Mouse (Mus musculus): ENCODE data around the gene Tsc22d1. TPM values are rescaled to one million over a fixed set of nuclear protein-coding genes. Genes with fewer than 3 reads are reported as not detected.

The Tsc22d1 gene
- total and polyA plus RNA-seq, 2 experiments = 28.3 to 33.3 TPM

DNA sequence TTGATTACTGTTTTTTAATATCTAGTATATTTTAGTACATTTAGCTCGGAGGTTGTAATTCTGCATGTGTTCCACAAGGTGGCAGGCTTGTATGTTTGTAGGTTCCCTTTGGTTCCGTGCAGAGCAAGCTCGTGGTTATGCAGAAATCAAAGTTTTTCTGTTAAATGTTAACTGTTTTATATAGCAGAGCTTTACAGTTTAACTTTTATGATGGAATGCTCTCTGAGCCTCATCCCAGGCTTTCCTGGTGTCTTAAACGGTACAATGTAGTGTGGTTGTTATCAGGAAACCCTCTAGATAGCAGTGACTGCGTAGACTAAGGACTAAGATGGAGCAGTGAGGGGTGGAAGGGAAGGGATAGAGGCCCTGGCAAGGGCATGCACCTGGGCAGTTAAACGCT, 65.1 kb downstream of the Tsc22d1 start:
- H3K27me3 ChIP-seq (ENCODE audit: control insufficient read depth, insufficient read depth, low read length) = no peaks in the 10 kb centered on the region
- H3K4me3 ChIP-seq (ENCODE audit: insufficient read depth, low read depth, low read length) = no peak overlapping the region
- H3K27ac ChIP-seq (replicated peaks; ENCODE audit: insufficient read depth, low read depth, low read length) = no peak overlapping the region
- no peaks in the 10 kb centered on the region; the same call in 1 of the 2 replicates for H3K4me1 ChIP-seq (ENCODE audit: control insufficient read depth, insufficient read depth, low read length)
- TF ChIP-seq CTCF (IDR thresholded peaks at IDR 0.05; ENCODE audit: low read depth, low read length) = peak; percentile 53
- TF ChIP-seq POLR2A (IDR thresholded peaks at IDR 0.05; ENCODE audit: extremely low read depth, insufficient read depth, low read length) = no peak
- peak; percentile 46 for DNase-seq (ENCODE audit: extremely low read depth, low read depth, low spot score)
- no peaks in the 10 kb centered on the region for H3K36me3 ChIP-seq (ENCODE audit: control insufficient read depth, insufficient read depth, low read length)
- H3K79me2 ChIP-seq (ENCODE audit: control insufficient read depth, insufficient read depth, low read length) = no peaks in the 10 kb centered on the region
- H3K9ac ChIP-seq (ENCODE audit: low read depth, low read length) = no peak overlapping the region
- 22% methylated on average over 6 of the region's 6 CpGs for WGBS

DNA sequence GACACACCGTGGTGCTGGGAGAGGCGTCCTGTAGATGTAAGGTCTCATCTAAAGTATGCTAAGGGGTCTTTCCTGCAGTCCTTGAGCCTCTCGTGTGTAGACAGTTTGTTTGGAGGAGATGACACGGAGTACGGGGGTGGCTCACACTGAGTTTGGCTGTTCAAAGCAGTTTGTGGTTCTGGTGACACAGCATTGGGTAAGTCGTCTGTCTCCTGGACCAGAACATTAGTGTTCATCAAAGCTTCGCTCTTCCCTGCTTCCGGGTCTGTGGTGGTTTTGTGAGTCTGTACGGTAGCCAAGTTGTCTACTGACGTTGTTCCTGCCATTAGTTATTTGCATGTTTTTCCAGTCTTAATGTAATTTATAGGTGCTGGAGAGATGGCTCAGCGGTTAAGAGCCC, 65.7 kb downstream of the Tsc22d1 start:
- WGBS = 88% methylated on average over 11 of the region's 11 CpGs
- DNase-seq (ENCODE audit: extremely low read depth, low read depth, low spot score) = no peak
- TF ChIP-seq POLR2A (IDR thresholded peaks at IDR 0.05; ENCODE audit: extremely low read depth, insufficient read depth, low read length) (no peak), CTCF (IDR thresholded peaks at IDR 0.05; ENCODE audit: low read depth, low read length) (no peak)

DNA sequence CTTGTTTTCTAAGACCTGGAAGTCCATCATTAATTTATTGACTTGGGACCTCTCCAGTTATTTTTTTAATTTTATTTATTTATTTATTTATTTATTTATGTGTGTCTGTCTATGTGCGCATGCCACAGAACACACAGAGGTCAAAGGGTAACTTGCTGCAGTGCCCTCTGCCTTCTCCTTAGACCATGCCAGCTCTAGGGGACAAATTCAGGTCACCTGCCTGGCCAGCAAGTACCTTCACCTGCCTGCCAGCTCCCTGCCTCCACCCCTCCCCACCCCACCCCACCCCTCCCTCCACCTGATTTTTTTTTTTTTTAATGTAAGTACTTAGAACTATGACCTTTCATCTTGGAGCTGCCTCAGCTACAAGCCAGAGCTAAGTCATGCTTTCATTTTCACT, 68.9 kb downstream of the Tsc22d1 start:
- peaks cover 4% of the 10 kb centered on the region; the same call in 1 of the 2 replicates for H3K4me1 ChIP-seq (ENCODE audit: control insufficient read depth, insufficient read depth, low read length)
- 29% methylated on average over 1 of the region's 1 CpGs for WGBS
- no peak overlapping the region for H3K27ac ChIP-seq (replicated peaks; ENCODE audit: insufficient read depth, low read depth, low read length)
- no peaks in the 10 kb centered on the region for H3K36me3 ChIP-seq (ENCODE audit: control insufficient read depth, insufficient read depth, low read length)
- H3K9ac ChIP-seq (ENCODE audit: low read depth, low read length) = no peak overlapping the region
- H3K4me3 ChIP-seq (ENCODE audit: insufficient read depth, low read depth, low read length) = no peak overlapping the region
- no peaks in the 10 kb centered on the region for H3K27me3 ChIP-seq (ENCODE audit: control insufficient read depth, insufficient read depth, low read length)
- DNase-seq (ENCODE audit: extremely low read depth, low read depth, low spot score) = peak; percentile 89
- TF ChIP-seq POLR2A (IDR thresholded peaks at IDR 0.05; ENCODE audit: extremely low read depth, insufficient read depth, low read length) (no peak), CTCF (IDR thresholded peaks at IDR 0.05; ENCODE audit: low read depth, low read length) (no peak)
- H3K79me2 ChIP-seq (ENCODE audit: control insufficient read depth, insufficient read depth, low read length) = no peaks in the 10 kb centered on the region

More for the DNA sequence above, 65.7 kb downstream of the Tsc22d1 start:
- no peaks in the 10 kb centered on the region; the same call in 1 of the 2 replicates for H3K4me1 ChIP-seq (ENCODE audit: control insufficient read depth, insufficient read depth, low read length)
- no peaks in the 10 kb centered on the region for H3K27me3 ChIP-seq (ENCODE audit: control insufficient read depth, insufficient read depth, low read length)
- H3K36me3 ChIP-seq (ENCODE audit: control insufficient read depth, insufficient read depth, low read length) = no peaks in the 10 kb centered on the region
- H3K79me2 ChIP-seq (ENCODE audit: control insufficient read depth, insufficient read depth, low read length) = no peaks in the 10 kb centered on the region
- no peak overlapping the region for H3K9ac ChIP-seq (ENCODE audit: low read depth, low read length)
- no peak overlapping the region for H3K4me3 ChIP-seq (ENCODE audit: insufficient read depth, low read depth, low read length)
- no peak overlapping the region for H3K27ac ChIP-seq (replicated peaks; ENCODE audit: insufficient read depth, low read depth, low read length)

DNA sequence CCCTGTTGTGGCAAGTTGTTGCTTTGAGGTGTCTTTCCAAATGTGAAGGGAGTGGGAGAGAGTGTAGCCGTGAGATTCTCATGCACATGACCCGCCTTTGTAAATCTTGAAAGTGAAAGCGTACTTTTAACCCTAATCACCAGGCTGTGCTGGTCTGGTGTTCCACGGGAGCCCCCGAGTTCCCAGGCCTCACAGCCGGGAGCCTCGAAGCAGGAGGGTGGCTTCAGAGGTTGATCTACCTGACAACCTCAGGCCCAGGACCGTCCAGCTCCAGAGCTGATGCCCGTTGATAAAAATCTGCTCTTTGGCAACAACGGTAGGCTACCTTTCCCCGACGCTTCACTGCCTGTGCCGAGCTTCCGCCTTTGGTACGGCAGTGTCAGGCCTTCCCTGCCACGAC, 72.8 kb downstream of the Tsc22d1 start:
- no peaks in the 10 kb centered on the region for H3K36me3 ChIP-seq (ENCODE audit: control insufficient read depth, insufficient read depth, low read length)
- H3K27me3 ChIP-seq (ENCODE audit: control insufficient read depth, insufficient read depth, low read length) = no peaks in the 10 kb centered on the region
- DNase-seq (ENCODE audit: extremely low read depth, low read depth, low spot score) = peak; percentile 50
- TF ChIP-seq CTCF (IDR thresholded peaks at IDR 0.05; ENCODE audit: low read depth, low read length) (no peak), POLR2A (IDR thresholded peaks at IDR 0.05; ENCODE audit: extremely low read depth, insufficient read depth, low read length) (no peak)
- H3K79me2 ChIP-seq (ENCODE audit: control insufficient read depth, insufficient read depth, low read length) = no peaks in the 10 kb centered on the region
- peak overlapping the region; percentile 66 for H3K9ac ChIP-seq (ENCODE audit: low read depth, low read length)
- H3K4me1 ChIP-seq (ENCODE audit: control insufficient read depth, insufficient read depth, low read length) = peaks cover 4% of the 10 kb centered on the region; the same call in 1 of the 2 replicates
- H3K27ac ChIP-seq (replicated peaks; ENCODE audit: insufficient read depth, low read depth, low read length) = peak overlapping the region; percentile 82
- peak overlapping the region; percentile 54 for H3K4me3 ChIP-seq (ENCODE audit: insufficient read depth, low read depth, low read length)
- 60% methylated on average over 16 of the region's 16 CpGs for WGBS

DNA sequence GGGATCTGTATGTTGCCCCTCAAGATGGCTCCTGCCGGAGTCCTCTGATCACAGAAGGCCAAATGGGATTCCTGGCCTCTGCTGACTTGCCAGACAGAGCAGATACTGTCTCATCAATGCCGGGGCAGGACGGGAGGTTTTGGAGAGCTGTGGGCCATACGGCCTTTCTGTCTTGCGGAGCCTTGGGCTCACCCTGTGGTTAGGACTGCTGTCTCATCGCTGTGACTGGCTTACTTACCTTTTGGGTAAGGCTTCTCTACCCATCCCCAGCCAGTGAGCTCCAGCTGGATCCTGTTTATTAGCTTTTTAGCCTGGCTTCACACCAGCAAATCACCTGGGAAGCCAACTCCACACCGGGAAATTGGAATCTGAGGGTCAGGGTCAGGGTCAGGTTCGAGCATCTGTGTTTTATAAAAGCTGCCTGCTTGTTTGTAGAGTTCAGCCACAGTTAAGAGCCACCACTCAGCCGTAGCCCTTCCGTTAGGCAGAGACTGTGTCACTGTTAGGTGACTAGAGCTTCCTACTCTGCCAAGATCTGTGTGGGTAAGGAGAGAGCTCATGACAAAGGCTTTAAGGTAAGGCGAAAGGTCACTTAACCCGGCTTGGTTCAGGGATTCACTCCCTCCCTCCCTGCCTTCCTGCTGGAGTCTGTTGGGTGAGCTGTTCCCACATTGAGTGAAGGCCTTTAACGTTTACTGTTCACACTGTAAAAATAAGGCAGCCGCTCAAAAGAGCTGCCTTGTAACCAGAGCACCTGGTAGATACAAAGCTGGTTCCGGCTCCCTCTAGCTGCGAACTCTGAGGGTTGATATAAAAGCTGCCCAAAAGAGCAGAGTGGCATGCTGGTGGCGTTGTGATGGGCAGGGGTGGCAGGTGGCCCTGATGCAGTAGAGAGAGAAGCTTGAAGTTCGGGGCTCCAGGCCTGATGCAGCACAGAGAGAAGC, 73.6 kb downstream of the Tsc22d1 start:
- no peaks in the 10 kb centered on the region; the same call in 1 of the 2 replicates for H3K79me2 ChIP-seq (ENCODE audit: control insufficient read depth, insufficient read depth, low read length)
- H3K9ac ChIP-seq (ENCODE audit: low read depth, low read length) = peak overlapping the region; percentile 66
- peak overlapping the region; percentile 82 for H3K27ac ChIP-seq (replicated peaks; ENCODE audit: insufficient read depth, low read depth, low read length)
- no peak for TF ChIP-seq POLR2A (IDR thresholded peaks at IDR 0.05; ENCODE audit: extremely low read depth, insufficient read depth, low read length)
- TF ChIP-seq CTCF (IDR thresholded peaks at IDR 0.05; ENCODE audit: low read depth, low read length) = 0 out of 2 replicates have a peak, but pooled peaks have one; percentile 7
- peak; percentile 85 for DNase-seq (ENCODE audit: extremely low read depth, low read depth, low spot score)
- no peaks in the 10 kb centered on the region for H3K27me3 ChIP-seq (ENCODE audit: control insufficient read depth, insufficient read depth, low read length)
- peak overlapping the region; percentile 54 for H3K4me3 ChIP-seq (ENCODE audit: insufficient read depth, low read depth, low read length)
- H3K36me3 ChIP-seq (ENCODE audit: control insufficient read depth, insufficient read depth, low read length) = no peaks in the 10 kb centered on the region
- WGBS = 54% methylated on average over 18 of the region's 18 CpGs
- H3K4me1 ChIP-seq (ENCODE audit: control insufficient read depth, insufficient read depth, low read length) = peaks cover 4% of the 10 kb centered on the region; the same call in 1 of the 2 replicates

Measured in liver, adult 2 months (tissue).